Mouse (Mus musculus): ENCODE results near the gene Ano10.

Gene Ano10

DNA sequence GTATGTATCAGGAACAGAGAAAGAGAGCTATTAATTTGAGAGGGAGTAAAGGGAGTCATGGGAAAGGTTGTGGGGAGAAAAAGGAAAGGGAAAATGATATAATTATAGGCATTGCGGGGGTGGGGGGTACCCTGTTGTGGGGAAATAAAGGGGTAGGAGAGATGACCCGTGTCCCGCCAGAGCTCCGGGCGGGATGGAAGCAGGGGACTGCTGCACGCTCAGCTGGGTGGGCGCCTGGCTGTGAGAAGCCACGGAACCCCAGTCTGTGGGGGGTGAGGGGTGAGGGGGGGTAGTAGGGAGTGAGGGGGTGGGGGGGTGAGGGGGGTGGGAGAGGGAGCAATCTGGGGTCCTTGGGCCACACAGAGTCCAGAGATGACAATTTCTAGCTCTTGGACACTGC is 167.4 kb downstream of the Ano10 start:
- DNase-seq (ENCODE audit: low spot score in 2 of 2): no peak
